Mouse (Mus musculus) heart, embryonic 15.5 days (tissue): Measurements from ENCODE around the gene Vapb. TPM values are rescaled to one million over a fixed set of nuclear protein-coding genes. Genes with fewer than 3 reads are reported as not detected.

Source experiments
- ATAC-seq: fragments of 200-750 bp; cut with Nextera tagmentation; replicated peaks from 2 replicates; pipeline ENCODE4 v1.8.0; 2017; ENCODE audit warnings: low read depth, moderate TSS enrichment; ENCODE audit not compliant: insufficient number of reproducible peaks, insufficient read depth, low FRiP score
- H3K27ac ChIP-seq: fragments of 300-500 bp; sonication (generic); 2 replicates; pipeline ENCODE4 v1.5.1; 2015; ENCODE audit warnings: mild to moderate bottlenecking, inconsistent platforms
- H3K27me3 ChIP-seq: fragments of 300-500 bp; sonication (generic); 2 replicates; pipeline ENCODE4 v1.6.1; 2015; ENCODE audit warnings: inconsistent platforms
- H3K36me3 ChIP-seq: fragments of 300-500 bp; sonication (generic); 2 replicates; pipeline ENCODE4 v1.6.1; 2015; ENCODE audit warnings: mild to moderate bottlenecking, inconsistent platforms
- H3K4me1 ChIP-seq: fragments of 300-500 bp; sonication (generic); replicated peaks from 2 replicates; pipeline ENCODE4 v1.6.1; 2015; ENCODE audit warnings: inconsistent platforms
- H3K4me2 ChIP-seq: fragments of 300-500 bp; sonication (generic); 2 replicates; pipeline ENCODE4 v1.6.1; 2015; ENCODE audit warnings: inconsistent platforms, mild to moderate bottlenecking, moderate library complexity
- H3K4me3 ChIP-seq: fragments of 300-500 bp; sonication (generic); 2 replicates; pipeline ENCODE4 v1.5.1; 2015; ENCODE audit warnings: mild to moderate bottlenecking, inconsistent platforms
- H3K9ac ChIP-seq: fragments of 300-500 bp; sonication (generic); 2 replicates; pipeline ENCODE4 v1.6.1; 2015; ENCODE audit warnings: mild to moderate bottlenecking, inconsistent platforms
- H3K9me3 ChIP-seq: fragments of 300-500 bp; sonication (generic); replicated peaks from 2 replicates; pipeline ENCODE4 v1.6.1; 2016; ENCODE audit warnings: inconsistent platforms
- WGBS: fragments of 180-500 bp; shearing (Covaris S2); methylation state at CpG from one replicate; pipeline ENCODE4 v1.1.7; 2015; ENCODE audit warnings: mixed read lengths; 5-methylcytosine and 5-hydroxymethylcytosine counted together
- polyA plus RNA-seq: library from polyadenylated mRNA; unstranded; fragments of >200 nt; fragmentation: Nextera tagmentation; extraction: Ambion mirVana; gene quantifications from 2 replicates; pipeline ENCODE4 v1.2.1, GENCODE M21; 2015

Vapb gene
- polyA plus RNA-seq, 1 experiment from 2014 or later, result 9.8 TPM

DNA sequence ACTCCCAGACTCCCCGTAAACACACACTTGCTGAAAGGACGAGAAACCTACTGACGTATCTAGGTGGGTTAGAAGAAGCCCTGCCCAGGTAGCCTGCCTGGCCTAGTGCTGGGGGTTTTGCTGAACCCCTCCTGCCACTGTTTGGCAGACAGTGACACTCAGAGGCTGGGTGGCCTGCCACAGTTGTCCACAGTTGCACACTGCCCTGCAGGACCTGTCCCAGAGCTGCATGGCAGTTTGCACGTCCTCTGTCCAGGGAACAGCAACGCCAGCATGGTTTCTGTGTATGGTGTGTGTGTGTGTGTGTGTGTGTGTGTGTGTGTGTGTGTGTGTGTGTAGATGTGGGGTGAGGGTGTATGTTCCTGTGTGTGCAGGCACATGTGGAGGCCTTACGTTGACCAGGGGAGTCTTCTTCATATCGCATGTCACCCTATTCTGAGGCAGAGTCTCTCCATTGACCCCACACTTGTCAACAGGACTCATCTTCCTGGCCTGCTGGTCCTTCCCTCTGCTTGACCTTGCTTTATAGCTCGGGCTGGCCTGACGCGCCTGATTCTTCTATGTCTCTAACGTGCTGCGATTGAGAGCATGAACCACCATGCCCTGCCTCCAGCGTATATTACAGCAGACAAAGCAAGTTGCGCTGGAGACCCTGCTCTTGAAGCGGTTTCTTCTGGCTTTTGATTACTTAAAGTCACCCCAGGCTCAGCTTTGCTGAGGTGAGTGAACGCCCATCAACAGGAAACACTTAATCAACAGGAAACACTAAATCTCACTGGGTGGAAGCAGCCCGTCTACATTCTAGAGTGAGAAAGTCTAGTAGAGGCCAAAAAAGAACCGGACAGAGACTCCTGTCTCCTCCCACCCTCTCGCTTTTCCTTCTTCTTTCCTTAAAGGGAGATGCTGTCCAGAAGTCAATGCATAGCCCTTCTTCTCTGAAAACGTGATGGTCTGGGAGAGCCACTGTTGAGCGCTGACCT, 57.5 kb downstream of the Vapb start:
- Histone ChIP-seq H3K9me3 (no peaks in the 10 kb centered on the region), H3K27me3 (no peaks in the 10 kb centered on the region), H3K27ac (0 out of 2 replicates have a peak overlapping the region, but pooled peaks have one; percentile 2), H3K9ac (no peak overlapping the region), H3K4me2 (no peak overlapping the region), H3K36me3 (no peaks in the 10 kb centered on the region), H3K4me1 (peaks cover 19% of the 10 kb centered on the region), H3K4me3 (no peak overlapping the region)
- ATAC-seq, result no peak
- WGBS, result 62% methylated on average over 21 of the region's 21 CpGs

DNA sequence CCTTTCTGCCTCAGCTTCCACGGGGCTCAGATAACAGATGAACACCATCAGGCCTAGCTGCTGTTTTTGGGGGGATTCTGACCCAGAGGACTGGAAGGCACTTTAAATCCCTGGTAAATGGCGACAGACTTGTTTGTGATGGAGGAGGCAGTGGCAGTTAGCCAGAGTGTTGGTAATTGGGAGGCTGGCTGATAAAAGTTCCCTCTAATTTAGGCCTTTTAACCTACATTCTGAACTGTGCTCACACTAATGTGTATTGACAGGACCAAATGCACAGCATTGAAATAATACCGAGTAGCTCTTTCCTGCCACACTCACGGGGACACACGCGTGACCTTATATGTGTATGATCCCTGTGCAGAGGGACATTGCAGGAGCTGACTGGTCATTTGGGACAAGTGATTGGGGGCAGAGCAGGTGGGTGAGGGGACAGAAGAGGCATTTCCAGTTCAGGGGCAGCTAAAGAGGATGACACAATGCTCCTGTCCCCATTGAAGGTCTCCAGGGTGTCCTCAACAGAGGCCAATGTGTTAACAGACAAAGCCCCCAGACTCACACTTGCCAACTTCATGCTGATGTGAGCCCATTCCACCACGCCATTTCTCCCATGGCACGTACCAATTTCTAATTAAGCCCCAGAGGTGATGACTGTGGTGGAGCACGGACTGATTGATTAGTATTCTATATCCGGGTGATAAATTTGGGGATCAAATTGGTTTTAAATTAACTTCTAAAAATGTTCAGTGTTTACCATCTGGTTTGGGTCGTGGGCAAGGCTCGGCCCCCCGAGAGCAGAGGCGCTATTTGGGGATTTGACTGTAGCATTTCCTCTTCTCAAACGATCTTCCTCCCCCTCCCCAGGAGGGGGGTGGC, 58.7 kb downstream of the Vapb start:
- H3K27me3 ChIP-seq, result no peaks in the 10 kb centered on the region
- ATAC-seq, result no peak
- H3K9ac ChIP-seq, result no peak overlapping the region
- H3K4me2 ChIP-seq, result no peak overlapping the region
- H3K9me3 ChIP-seq, result no peaks in the 10 kb centered on the region
- 70% methylated on average over 15 of the region's 15 CpGs for WGBS
- peaks cover 8% of the 10 kb centered on the region for H3K4me1 ChIP-seq
- no peak overlapping the region for H3K4me3 ChIP-seq
- no peaks in the 10 kb centered on the region for H3K36me3 ChIP-seq
- no peak overlapping the region for H3K27ac ChIP-seq

DNA sequence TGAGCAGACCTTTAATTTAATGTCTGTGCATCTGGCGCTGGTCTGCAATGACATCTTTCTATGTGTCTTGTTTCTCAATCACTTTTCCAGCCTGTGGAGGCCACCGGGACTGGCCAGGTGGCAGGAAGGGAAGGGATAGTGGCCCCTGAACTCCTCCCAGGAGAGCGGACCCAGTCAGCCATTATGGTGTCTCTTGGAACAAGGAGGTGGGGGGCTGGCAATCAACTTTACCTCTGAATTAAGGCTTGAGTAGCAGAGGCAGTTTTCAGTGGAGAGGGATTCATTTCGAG, 59.3 kb downstream of the Vapb start:
- peaks cover 14% of the 10 kb centered on the region for H3K4me1 ChIP-seq
- no peak overlapping the region for H3K4me3 ChIP-seq
- H3K27me3 ChIP-seq, result no peaks in the 10 kb centered on the region
- H3K36me3 ChIP-seq, result no peaks in the 10 kb centered on the region
- no peak overlapping the region for H3K9ac ChIP-seq
- no peaks in the 10 kb centered on the region for H3K9me3 ChIP-seq
- ATAC-seq, result no peak
- no peak overlapping the region for H3K27ac ChIP-seq
- no peak overlapping the region for H3K4me2 ChIP-seq
- WGBS, result 85% methylated on average over 4 of the region's 4 CpGs

DNA sequence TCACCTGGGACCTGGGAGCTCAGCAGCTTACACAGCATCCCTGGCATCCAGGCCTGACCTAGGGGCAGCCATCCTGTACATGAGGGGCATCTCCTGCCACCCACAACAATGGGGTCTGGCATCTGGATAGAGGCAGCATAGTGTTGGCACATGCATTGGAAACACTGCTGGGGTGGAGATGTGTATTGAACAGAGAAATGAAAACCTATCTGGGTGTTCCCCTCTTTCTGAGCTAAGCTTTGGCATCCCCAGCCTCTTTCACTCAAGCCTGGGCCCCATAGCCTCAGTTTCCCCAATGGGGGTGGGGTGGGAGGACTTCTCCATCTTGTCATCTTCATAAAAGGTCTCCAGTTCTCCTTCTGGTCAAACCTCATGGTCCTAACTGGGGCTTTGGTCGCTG, 62.2 kb downstream of the Vapb start:
- Histone ChIP-seq H3K9ac (no peak overlapping the region), H3K36me3 (no peaks in the 10 kb centered on the region), H3K27ac (no peak overlapping the region), H3K4me3 (no peak overlapping the region), H3K4me1 (peaks cover 18% of the 10 kb centered on the region), H3K4me2 (no peak overlapping the region), H3K9me3 (no peaks in the 10 kb centered on the region), H3K27me3 (no peaks in the 10 kb centered on the region)
- ATAC-seq, result no peak
- WGBS, result 86% methylated on average over 1 of the region's 1 CpGs

- Histone ChIP-seq H3K27me3 (no peaks in the 10 kb centered on the region), H3K4me1 (peaks cover 11% of the 10 kb centered on the region), H3K36me3 (no peaks in the 10 kb centered on the region), H3K27ac (no peak overlapping the region), H3K9ac (no peak overlapping the region), H3K9me3 (no peaks in the 10 kb centered on the region), H3K4me3 (no peak overlapping the region), H3K4me2 (no peak overlapping the region)
- WGBS, result 89% methylated on average over 9 of the region's 9 CpGs
- ATAC-seq, result no peak
Observed at GRCm38 (mm10) chr2:173800566-173800965, 63.3 kb downstream of the Vapb start.

- Histone ChIP-seq H3K4me2 (no peak overlapping the region), H3K27ac (0 out of 2 replicates have a peak overlapping the region, but pooled peaks have one; percentile 15), H3K9ac (no peak overlapping the region), H3K9me3 (no peaks in the 10 kb centered on the region), H3K4me1 (peaks cover 15% of the 10 kb centered on the region), H3K27me3 (no peaks in the 10 kb centered on the region), H3K4me3 (no peak overlapping the region), H3K36me3 (no peaks in the 10 kb centered on the region)
- ATAC-seq, result 0 out of 2 replicates have a peak, but pooled peaks have one; percentile 47
- WGBS, result 45% methylated on average over 10 of the region's 11 CpGs
Observed at GRCm38 (mm10) chr2:173801405-173801876, 64.1 kb downstream of the Vapb start.

- Histone ChIP-seq H3K9me3 (no peaks in the 10 kb centered on the region), H3K27me3 (no peaks in the 10 kb centered on the region), H3K4me1 (peaks cover 18% of the 10 kb centered on the region), H3K9ac (no peak overlapping the region), H3K27ac (no peak overlapping the region), H3K4me2 (no peak overlapping the region), H3K4me3 (no peak overlapping the region), H3K36me3 (no peaks in the 10 kb centered on the region)
- ATAC-seq, result no peak
- 73% methylated on average over 4 of the region's 4 CpGs for WGBS
Observed at GRCm38 (mm10) chr2:173802176-173802575, 64.9 kb downstream of the Vapb start.

- H3K9ac ChIP-seq, result no peak overlapping the region
- ATAC-seq, result no peak
- no peaks in the 10 kb centered on the region for H3K9me3 ChIP-seq
- no peaks in the 10 kb centered on the region for H3K27me3 ChIP-seq
- no peak overlapping the region for H3K4me2 ChIP-seq
- H3K27ac ChIP-seq, result no peak overlapping the region
- H3K4me1 ChIP-seq, result peaks cover 18% of the 10 kb centered on the region
- 69% methylated on average over 3 of the region's 3 CpGs for WGBS
- H3K4me3 ChIP-seq, result no peak overlapping the region
- H3K36me3 ChIP-seq, result no peaks in the 10 kb centered on the region
Observed at GRCm38 (mm10) chr2:173802956-173803355, 65.6 kb downstream of the Vapb start.

- H3K4me2 ChIP-seq, result no peak overlapping the region
- ATAC-seq, result no peak
- H3K27ac ChIP-seq, result no peak overlapping the region
- no peak overlapping the region for H3K4me3 ChIP-seq
- peaks cover 18% of the 10 kb centered on the region for H3K4me1 ChIP-seq
- H3K9me3 ChIP-seq, result no peaks in the 10 kb centered on the region
- H3K27me3 ChIP-seq, result no peaks in the 10 kb centered on the region
- no peaks in the 10 kb centered on the region for H3K36me3 ChIP-seq
- no peak overlapping the region for H3K9ac ChIP-seq
- 87% methylated on average over 11 of the region's 11 CpGs for WGBS
Observed at GRCm38 (mm10) chr2:173803827-173804226, 66.5 kb downstream of the Vapb start.

DNA sequence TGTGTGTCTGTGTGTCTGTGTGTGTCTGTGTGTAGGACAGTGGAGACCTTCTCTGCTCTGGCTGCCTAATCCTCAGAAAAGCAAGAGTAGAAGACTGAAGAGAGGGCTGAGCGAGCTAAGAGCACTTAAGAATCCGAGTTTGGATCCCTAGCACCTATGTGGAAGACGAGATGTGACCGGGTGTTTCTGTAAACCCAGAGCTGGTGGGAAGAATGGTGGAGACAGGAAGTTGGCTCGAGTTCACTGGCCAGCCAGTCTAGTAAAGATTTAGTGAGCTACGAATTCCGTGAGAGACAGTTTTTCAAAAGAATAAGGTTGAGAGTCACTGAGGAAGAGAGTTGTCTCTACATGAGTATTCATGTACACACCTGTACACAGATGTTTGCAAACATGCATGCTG, 69.3 kb downstream of the Vapb start:
- H3K9ac ChIP-seq, result no peak overlapping the region
- no peak overlapping the region for H3K4me2 ChIP-seq
- no peaks in the 10 kb centered on the region for H3K27me3 ChIP-seq
- no peak overlapping the region for H3K4me3 ChIP-seq
- no peaks in the 10 kb centered on the region for H3K9me3 ChIP-seq
- H3K27ac ChIP-seq, result no peak overlapping the region
- ATAC-seq, result no peak
- no peaks in the 10 kb centered on the region for H3K36me3 ChIP-seq
- peaks cover 13% of the 10 kb centered on the region for H3K4me1 ChIP-seq
- WGBS, result 47% methylated on average over 7 of the region's 7 CpGs

GRCm38 (mm10) chr2:173808942-173809341, 71.6 kb downstream of the Vapb start:
- 72% methylated on average over 7 of the region's 7 CpGs for WGBS
- 0 out of 2 replicates have a peak, but pooled peaks cover 7% of the 10 kb centered on the region for H3K4me1 ChIP-seq
- H3K36me3 ChIP-seq, result no peaks in the 10 kb centered on the region
- no peak overlapping the region for H3K9ac ChIP-seq
- no peak for ATAC-seq
- no peak overlapping the region for H3K4me2 ChIP-seq
- H3K27ac ChIP-seq, result no peak overlapping the region
- no peaks in the 10 kb centered on the region for H3K27me3 ChIP-seq
- no peaks in the 10 kb centered on the region for H3K9me3 ChIP-seq
- no peak overlapping the region for H3K4me3 ChIP-seq
